In the genomic region with DNA sequence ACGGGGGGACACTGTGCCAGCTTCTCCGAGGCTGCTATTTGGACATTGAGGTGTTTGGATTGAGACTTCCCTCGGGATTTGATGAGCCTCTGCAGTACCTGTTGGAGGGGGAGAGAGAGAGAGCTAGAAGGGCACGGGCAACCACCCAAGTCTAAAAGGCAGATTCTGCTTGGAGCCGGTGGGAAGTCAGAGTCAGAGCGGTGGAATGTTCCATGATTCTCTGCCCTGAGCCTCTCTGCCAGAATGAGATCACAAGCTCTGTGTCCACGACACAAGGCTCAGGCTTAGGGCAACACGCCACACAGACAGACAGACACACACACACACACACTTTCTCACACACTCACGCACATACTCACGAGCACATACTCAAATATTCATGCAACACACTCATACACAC, we compare ENCODE assay signal across 15 mouse cellular contexts. TPM values are rescaled to one million over a fixed set of nuclear protein-coding genes. Genes with fewer than 3 reads are reported as not detected.
DNase-seq lines count a peak whose midpoint lies in the region; ATAC-seq lines count a peak whose summit lies in the region.
"Had no signal": no experiment of that assay in that cellular context is flagged by ENCODE, and none has a peak within 500 bp of the region (broad histone marks: within the 10 kb centered on the region; RNA-seq: fewer than 3 reads in every experiment).

No protein-coding gene starts in this region.

- H3K9me3 ChIP-seq in heart, embryonic 15.5 days (replicated peaks): no peaks in the 10 kb centered on the region
- H3K9me3 ChIP-seq: G1E; liver, embryonic 13.5 days; midbrain, embryonic 15.5 days; neural tube, embryonic 13.5 days had no signal

- no peaks in the 10 kb centered on the region; the same call in 1 of the 2 replicates for H3K36me3 ChIP-seq in heart, embryonic 15.5 days
- H3K36me3 ChIP-seq: G1E; liver, embryonic 13.5 days had no signal

- 59% methylated on average over 10 of the region's 10 CpGs for WGBS in heart, embryonic 15.5 days

- ATAC-seq in heart, embryonic 15.5 days (replicated peaks; ENCODE audit: insufficient number of reproducible peaks, insufficient read depth, low FRiP score, low read depth): 0 out of 2 replicates have a peak, but pooled peaks have one; percentile 28
- ATAC-seq: forebrain, embryonic 14.5 days; midbrain, embryonic 15.5 days had no signal

- H3K9ac ChIP-seq in heart, embryonic 15.5 days: no peak overlapping the region
- H3K9ac ChIP-seq: liver, embryonic 13.5 days; midbrain, embryonic 15.5 days; neural tube, embryonic 13.5 days had no signal

- H3K4me1 ChIP-seq in heart, embryonic 15.5 days (replicated peaks): peaks cover 31% of the 10 kb centered on the region

- no peak overlapping the region for H3K4me2 ChIP-seq in heart, embryonic 15.5 days
- H3K4me2 ChIP-seq: midbrain, embryonic 15.5 days; neural tube, embryonic 13.5 days had no signal

- peak; percentile 74 to 75 for DNase-seq in adrenal gland, adult (ENCODE audit: inconsistent age in 2 of 2, low spot score in 1 of 2)
- no peak for DNase-seq in adrenal gland, adult 18-20 months (ENCODE audit: low spot score in 2 of 2)
- peak; percentile 33 for DNase-seq in urinary bladder, postnatal 25 days (ENCODE audit: low spot score)
- DNase-seq in urinary bladder, adult 2 months (ENCODE audit: low spot score): no peak
- DNase-seq in spleen, postnatal 10 days (ENCODE audit: low spot score in 2 of 2): no peak
- DNase-seq in frontal cortex, postnatal 14 days (ENCODE audit: low spot score in 2 of 2): no peak
- no peak for DNase-seq in right cerebral cortex, adult 18-20 months
- DNase-seq: kidney, postnatal 25 days; liver, embryonic 13.5 days had no signal

- H3K27ac ChIP-seq in heart, embryonic 15.5 days: peak overlapping the region; percentile 25; the same call in 1 of the 2 replicates
- H3K27ac ChIP-seq: liver, embryonic 13.5 days; macrophage; midbrain, embryonic 15.5 days; neural tube, embryonic 13.5 days had no signal

- H3K27me3 ChIP-seq in heart, embryonic 15.5 days: peaks cover 18% of the 10 kb centered on the region
- H3K27me3 ChIP-seq: midbrain, embryonic 15.5 days had no signal

- no peak overlapping the region for H3K4me3 ChIP-seq in heart, embryonic 15.5 days
- H3K4me3 ChIP-seq: liver, embryonic 13.5 days; midbrain, embryonic 15.5 days; neural tube, embryonic 13.5 days had no signal

RNA-seq across cellular contexts. Expression of a gene that starts 9.7 kb away (rescaled TPM):
- total RNA-seq in adrenal gland, adult 18-20 months (2021): under 1 TPM; 0.45 to 0.63 TPM
- polyA plus RNA-seq in urinary bladder, adult 2 months (2012; rRNA removed): 3.2 and 3.9 TPM in 2 replicates
- polyA plus RNA-seq in heart, embryonic 15.5 days (2015; fragmentation: Nextera tagmentation; extraction: Ambion mirVana): 3.8 and 6.9 TPM in 2 replicates
- polyA plus RNA-seq: G1E had no signal

RNA-seq across cellular contexts. Expression of a gene that starts 17.1 kb away (rescaled TPM):
- total RNA-seq in adrenal gland, adult 18-20 months (2021): 10 to 100 TPM in 1 of 2 experiments, 1 to 10 TPM in 1; 8.6 to 10.1 TPM
- 12.1 and 12.4 TPM in 2 replicates for polyA plus RNA-seq in urinary bladder, adult 2 months (2012; rRNA removed)
- 5.8 and 8.5 TPM in 2 replicates for polyA plus RNA-seq in heart, embryonic 15.5 days (2015; fragmentation: Nextera tagmentation; extraction: Ambion mirVana)

RNA-seq across cellular contexts. Expression of a gene that starts 19.4 kb away (rescaled TPM):
- total RNA-seq in adrenal gland, adult 18-20 months (2021): 10 to 100 TPM in 1 of 2 experiments, 1 to 10 TPM in 1; 6.9 to 16.2 TPM
- polyA plus RNA-seq in urinary bladder, adult 2 months (2012; rRNA removed): 3.6 and 5.3 TPM in 2 replicates
- 0.88 and 2.2 TPM in 2 replicates for polyA plus RNA-seq in heart, embryonic 15.5 days (2015; fragmentation: Nextera tagmentation; extraction: Ambion mirVana)

RNA-seq across cellular contexts. Expression of a gene that starts 20.8 kb away (rescaled TPM):
- 1,000 to 10,000 TPM; 1,100 to 1,184 TPM for total RNA-seq in adrenal gland, adult 18-20 months (2021)
- 1,600 and 1,809 TPM in 2 replicates for polyA plus RNA-seq in urinary bladder, adult 2 months (2012; rRNA removed)
- 601 and 668 TPM in 2 replicates for polyA plus RNA-seq in heart, embryonic 15.5 days (2015; fragmentation: Nextera tagmentation; extraction: Ambion mirVana)

RNA-seq across cellular contexts. Expression of a gene that starts 47.6 kb away (rescaled TPM):
- 10 to 100 TPM in 1 of 2 experiments, 1 to 10 TPM in 1; 5.0 to 12.3 TPM for total RNA-seq in adrenal gland, adult 18-20 months (2021)
- 0.14 and 0.41 TPM in 2 replicates for polyA plus RNA-seq in urinary bladder, adult 2 months (2012; rRNA removed)
- polyA plus RNA-seq in heart, embryonic 15.5 days (2015; fragmentation: Nextera tagmentation; extraction: Ambion mirVana): 0.78 and 1.0 TPM in 2 replicates
- polyA plus RNA-seq: G1E had no signal

Comparison
In these comparisons a context has a peak if more than half of its experiments do, and no peak if none do; other contexts are left out.
1. DNase-seq: peak in adrenal gland, adult (2 of 2) and urinary bladder, postnatal 25 days (single experiment); none in adrenal gland, adult 18-20 months (0 of 2), urinary bladder, adult 2 months (single experiment), spleen, postnatal 10 days (0 of 2), frontal cortex, postnatal 14 days (0 of 2) and right cerebral cortex, adult 18-20 months (single experiment).